Comparison of ENCODE assay signal across 12 mouse cellular contexts in genomic region chr17:34896366-34896765, GRCm38 (mm10). TPM values are rescaled to one million over a fixed set of nuclear protein-coding genes. Genes with fewer than 3 reads are reported as not detected.
DNase-seq lines count a peak whose midpoint lies in the region; ATAC-seq lines count a peak whose summit lies in the region.
"Had no signal": no experiment of that assay in that cellular context is flagged by ENCODE, and none has a peak within 500 bp of the region (broad histone marks: within the 10 kb centered on the region; RNA-seq: fewer than 3 reads in every experiment).

No protein-coding gene starts in this region.

- no peaks in the 10 kb centered on the region for H3K27me3 ChIP-seq in forebrain, embryonic 11.5 days (ENCODE audit: control insufficient read depth, insufficient read depth, low read length)
- H3K27me3 ChIP-seq in liver, embryonic 11.5 days (replicated peaks; ENCODE audit: control insufficient read depth, insufficient read depth, low read length), result no peaks in the 10 kb centered on the region
- H3K27me3 ChIP-seq: CH12.LX; stomach, embryonic 15.5 days had no signal

- no peak overlapping the region for H3K27ac ChIP-seq in forebrain, embryonic 11.5 days (ENCODE audit: low read depth, low read length)
- H3K27ac ChIP-seq in liver, embryonic 11.5 days (ENCODE audit: low read depth, low read length), result no peak overlapping the region; the same call in 1 of the 2 replicates
- H3K27ac ChIP-seq: stomach, embryonic 15.5 days had no signal

- peak overlapping the region; percentile 86; the same call in 1 of the 2 replicates for H3K4me2 ChIP-seq in forebrain, embryonic 11.5 days (ENCODE audit: low read depth, low read length, severe bottlenecking)
- peak overlapping the region; percentile 97 for H3K4me2 ChIP-seq in liver, embryonic 11.5 days

- DNase-seq in cerebellum, adult 9-11 months, result peak; percentile 63
- DNase-seq in cerebellum, postnatal 10 days, result no peak
- peak; percentile 60 for DNase-seq in A20 (ENCODE audit: low read depth, low spot score)
- DNase-seq in forebrain, embryonic 11.5 days (ENCODE audit: low spot score), result no peak
- DNase-seq in liver, embryonic 11.5 days (ENCODE audit: low spot score), result no peak
- DNase-seq in layer of hippocampus, adult 11-12 months (ENCODE audit: low spot score), result no peak
- DNase-seq in frontal cortex, adult 2 months (ENCODE audit: extremely low spot score in 1 of 2, low spot score in 1 of 2), result no peak
- DNase-seq: cerebellum, postnatal 14 days had no signal

- H3K9me3 ChIP-seq in forebrain, embryonic 11.5 days (ENCODE audit: control insufficient read depth, low read length), result no peaks in the 10 kb centered on the region
- H3K9me3 ChIP-seq in liver, embryonic 11.5 days (ENCODE audit: control insufficient read depth, low read length), result peaks cover 4% of the 10 kb centered on the region; the same call in 1 of the 2 replicates
- H3K9me3 ChIP-seq: stomach, embryonic 15.5 days had no signal

- peaks cover 12% of the 10 kb centered on the region for H3K4me1 ChIP-seq in forebrain, embryonic 11.5 days (replicated peaks; ENCODE audit: control insufficient read depth, insufficient read depth, low read length)
- peaks cover 33% of the 10 kb centered on the region for H3K4me1 ChIP-seq in liver, embryonic 11.5 days (replicated peaks; ENCODE audit: control insufficient read depth, insufficient read depth, low read length)

- ATAC-seq in forebrain, embryonic 11.5 days (replicated peaks; ENCODE audit: low FRiP score), result no peak
- no peak for ATAC-seq in liver, embryonic 11.5 days (replicated peaks; ENCODE audit: low FRiP score)
- ATAC-seq in megakaryocyte progenitor cell, adult 5-6 weeks (replicated peaks; ENCODE audit: poor library complexity), result no peak

- no peak overlapping the region for H3K4me3 ChIP-seq in forebrain, embryonic 11.5 days (ENCODE audit: low read depth, low read length)
- H3K4me3 ChIP-seq in liver, embryonic 11.5 days (ENCODE audit: low read depth, low read length), result peak overlapping the region; percentile 91; the same call in 1 of the 2 replicates

- 85% methylated on average over 17 of the region's 17 CpGs for WGBS in forebrain, embryonic 11.5 days
- WGBS in liver, embryonic 11.5 days, result 74% methylated on average over 17 of the region's 17 CpGs

- peaks cover 4% of the 10 kb centered on the region; the same call in 1 of the 2 replicates for H3K36me3 ChIP-seq in forebrain, embryonic 11.5 days (ENCODE audit: control insufficient read depth, insufficient read depth, low read length)
- peaks cover 6% of the 10 kb centered on the region for H3K36me3 ChIP-seq in liver, embryonic 11.5 days (ENCODE audit: control insufficient read depth, insufficient read depth, low read length)
- H3K36me3 ChIP-seq: stomach, embryonic 15.5 days had no signal

- no peak overlapping the region for H3K9ac ChIP-seq in forebrain, embryonic 11.5 days (ENCODE audit: low read length)
- H3K9ac ChIP-seq in liver, embryonic 11.5 days (ENCODE audit: low read depth, low read length), result no peak overlapping the region
- H3K9ac ChIP-seq: stomach, embryonic 15.5 days had no signal

RNA-seq across cellular contexts. Expression of gene C2, which starts 1.7 kb away (rescaled TPM):
- polyA plus RNA-seq in forebrain, embryonic 11.5 days (2014; fragmentation: Nextera tagmentation; extraction: Ambion mirVana), result 1.1 and 1.7 TPM in 2 replicates
- polyA plus RNA-seq in liver, embryonic 11.5 days (2014; fragmentation: Nextera tagmentation; extraction: Ambion mirVana), result 8.1 and 9.0 TPM in 2 replicates
- 5.1 and 7.8 TPM in 2 replicates for total RNA-seq in megakaryocyte progenitor cell, adult 5-6 weeks (2015)
- 1.6 and 1.9 TPM in 2 replicates for total RNA-seq in megakaryocyte progenitor cell, adult 5-6 weeks (2017)
- polyA plus RNA-seq in frontal cortex, adult 2 months (2012; rRNA removed), result 2.9 and 3.2 TPM in 2 replicates

RNA-seq across cellular contexts. Expression of gene Ehmt2, which starts 1.9 kb away (rescaled TPM):
- polyA plus RNA-seq in forebrain, embryonic 11.5 days (2014; fragmentation: Nextera tagmentation; extraction: Ambion mirVana), result 90.4 and 96.8 TPM in 2 replicates
- polyA plus RNA-seq in liver, embryonic 11.5 days (2014; fragmentation: Nextera tagmentation; extraction: Ambion mirVana), result 43.6 and 50.9 TPM in 2 replicates
- 72.4 and 73.5 TPM in 2 replicates for total RNA-seq in megakaryocyte progenitor cell, adult 5-6 weeks (2015)
- 107 and 108 TPM in 2 replicates for total RNA-seq in megakaryocyte progenitor cell, adult 5-6 weeks (2017)
- polyA plus RNA-seq in frontal cortex, adult 2 months (2012; rRNA removed), result 268 and 290 TPM in 2 replicates

RNA-seq across cellular contexts. Expression of gene Gm20547, which starts 14.5 kb away (rescaled TPM):
- polyA plus RNA-seq in forebrain, embryonic 11.5 days (2014; fragmentation: Nextera tagmentation; extraction: Ambion mirVana), result not detected in 2 replicates
- polyA plus RNA-seq in liver, embryonic 11.5 days (2014; fragmentation: Nextera tagmentation; extraction: Ambion mirVana), result 0.09 TPM in 1 of 2 replicates, not detected in the other
- total RNA-seq in megakaryocyte progenitor cell, adult 5-6 weeks (2015), result not detected in 2 replicates
- not detected in 2 replicates for total RNA-seq in megakaryocyte progenitor cell, adult 5-6 weeks (2017)
- polyA plus RNA-seq in frontal cortex, adult 2 months (2012; rRNA removed), result 0.08 TPM in 1 of 2 replicates, not detected in the other
- total RNA-seq: CH12.LX had no signal
- polyA plus RNA-seq: heart, embryonic 16.5 days; stomach, embryonic 15.5 days had no signal

RNA-seq across cellular contexts. Expression of gene Zbtb12, which starts 17.1 kb away (rescaled TPM):
- polyA plus RNA-seq in forebrain, embryonic 11.5 days (2014; fragmentation: Nextera tagmentation; extraction: Ambion mirVana), result 2.1 and 2.8 TPM in 2 replicates
- polyA plus RNA-seq in liver, embryonic 11.5 days (2014; fragmentation: Nextera tagmentation; extraction: Ambion mirVana), result 0.45 and 0.86 TPM in 2 replicates
- 7.7 and 9.9 TPM in 2 replicates for total RNA-seq in megakaryocyte progenitor cell, adult 5-6 weeks (2015)
- total RNA-seq in megakaryocyte progenitor cell, adult 5-6 weeks (2017), result 13.6 and 15.1 TPM in 2 replicates
- polyA plus RNA-seq in frontal cortex, adult 2 months (2012; rRNA removed), result 7.5 and 8.8 TPM in 2 replicates

RNA-seq across cellular contexts. Expression of gene Slc44a4, which starts 17.9 kb away (rescaled TPM):
- polyA plus RNA-seq in forebrain, embryonic 11.5 days (2014; fragmentation: Nextera tagmentation; extraction: Ambion mirVana), result not detected in 2 replicates
- 0.97 and 1.3 TPM in 2 replicates for polyA plus RNA-seq in liver, embryonic 11.5 days (2014; fragmentation: Nextera tagmentation; extraction: Ambion mirVana)
- 0.81 and 1.8 TPM in 2 replicates for total RNA-seq in megakaryocyte progenitor cell, adult 5-6 weeks (2015)
- 0.61 and 0.75 TPM in 2 replicates for total RNA-seq in megakaryocyte progenitor cell, adult 5-6 weeks (2017)
- polyA plus RNA-seq in frontal cortex, adult 2 months (2012; rRNA removed), result 0.27 and 0.38 TPM in 2 replicates

Comparison
In these comparisons a context has a peak if more than half of its experiments do, and no peak if none do; other contexts are left out.
1. DNase-seq: peak in cerebellum, adult 9-11 months (single experiment) and A20 (single experiment); none in cerebellum, postnatal 10 days (0 of 2), forebrain, embryonic 11.5 days (single experiment), liver, embryonic 11.5 days (single experiment), layer of hippocampus, adult 11-12 months (single experiment) and frontal cortex, adult 2 months (0 of 2).